Mouse (Mus musculus): ENCODE results near the gene Fkbp15.

Gene Fkbp15

GRCm38 (mm10) chr4:62360088-62360804 lies at the start of gene Fkbp15, which contains the start of gene Slc31a1:
Gene Fkbp15 (minus strand): TSS chr4:62360548.
Gene Slc31a1 (plus strand): TSS chr4:62360727.
- DNase-seq, result peak; percentile 97

GRCm38 (mm10) chr4:62409615-62410014 lies 49.3 kb upstream of the Fkbp15 start:
- DNase-seq, result no peak

GRCm38 (mm10) chr4:62408601-62409282 lies 48.4 kb upstream of the Fkbp15 start, which contains the start of the genes Cdc26 and Prpf4:
Gene Cdc26 (minus strand): TSS chr4:62408642.
Gene Prpf4 (plus strand): TSS chr4:62408797.
- DNase-seq, result peak; percentile 97

- peak; percentile 45 for DNase-seq
These were observed 47.6 kb upstream of the Fkbp15 start for GRCm38 (mm10) chr4:62407730-62408582.

- no peak for DNase-seq
These were observed 45.8 kb upstream of the Fkbp15 start for GRCm38 (mm10) chr4:62406133-62406532.

- DNase-seq, result no peak
These were observed 38.6 kb upstream of the Fkbp15 start for GRCm38 (mm10) chr4:62398956-62399355.

GRCm38 (mm10) chr4:62397616-62398365 lies 37.4 kb upstream of the Fkbp15 start:
- DNase-seq, result no peak

- DNase-seq, result no peak
These were observed 35.5 kb upstream of the Fkbp15 start for GRCm38 (mm10) chr4:62395806-62396205.

GRCm38 (mm10) chr4:62393459-62393858 lies 33.1 kb upstream of the Fkbp15 start:
- no peak for DNase-seq

GRCm38 (mm10) chr4:62391892-62392291 lies 31.5 kb upstream of the Fkbp15 start:
- DNase-seq, result no peak

- no peak for DNase-seq
These were observed 29.5 kb upstream of the Fkbp15 start for GRCm38 (mm10) chr4:62389592-62390512.

- peak; percentile 25 for DNase-seq
These were observed 25.1 kb upstream of the Fkbp15 start for GRCm38 (mm10) chr4:62385439-62385838.

GRCm38 (mm10) chr4:62384159-62384558 lies 23.8 kb upstream of the Fkbp15 start:
- DNase-seq, result no peak

GRCm38 (mm10) chr4:62383752-62384151 lies 23.4 kb upstream of the Fkbp15 start:
- no peak for DNase-seq

GRCm38 (mm10) chr4:62383207-62383606 lies 22.9 kb upstream of the Fkbp15 start:
- no peak for DNase-seq

- DNase-seq, result no peak
These were observed 19.5 kb upstream of the Fkbp15 start for GRCm38 (mm10) chr4:62379724-62380381.

GRCm38 (mm10) chr4:62376123-62376522 lies 15.8 kb upstream of the Fkbp15 start:
- DNase-seq, result no peak

- DNase-seq, result no peak
These were observed 14.0 kb upstream of the Fkbp15 start for GRCm38 (mm10) chr4:62374342-62374741.

- DNase-seq, result no peak
These were observed 13.3 kb upstream of the Fkbp15 start for GRCm38 (mm10) chr4:62373668-62374067.

GRCm38 (mm10) chr4:62372818-62373520 lies 12.6 kb upstream of the Fkbp15 start:
- no peak for DNase-seq

Measured in right cerebral cortex, postnatal 25 days (tissue).